Mouse (Mus musculus): ENCODE data around the gene Plekhg5. TPM values are rescaled to one million over a fixed set of nuclear protein-coding genes. Genes with fewer than 3 reads are reported as not detected.

Plekhg5 gene
- polyA plus RNA-seq, 1 experiment from 2014 or later, result 13.0 TPM

DNA sequence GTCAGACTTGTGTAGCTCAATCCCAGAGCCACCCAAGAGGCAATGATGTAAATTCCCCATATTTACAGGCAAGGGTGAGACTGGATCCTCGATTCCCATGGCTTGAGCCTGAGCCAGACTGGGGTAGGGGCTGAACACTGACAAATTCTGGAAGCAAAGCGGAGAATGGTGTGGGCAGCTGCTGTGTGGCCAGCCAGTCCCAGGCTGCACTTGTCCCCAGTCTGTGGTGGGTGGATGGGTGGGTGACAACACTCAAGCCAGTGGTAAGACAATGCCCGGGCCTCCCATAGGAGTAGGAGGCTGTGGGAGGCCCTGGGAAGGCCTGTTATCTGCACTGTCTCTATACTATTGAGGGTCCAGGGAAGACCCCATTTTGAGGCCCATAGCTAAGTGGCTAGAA is 3.1 kb upstream of the Plekhg5 start:
- in situ Hi-C loops (cut with MboI; ENCODE audit: low pct_unique_long_range_greater_than_20kb), result no loop called here
- ATAC-seq (no peak), DNase-seq (ENCODE audit: low read depth, low spot score) (no peak)
- ChIA-PET POLR2A (no interaction called here), CTCF (no interaction called here)
- no peaks in the 10 kb centered on the region for H3K27me3 ChIP-seq
- TF ChIP-seq CTCF (IDR thresholded peaks at IDR 0.05), result no peak

GRCm38 (mm10) chr4:152070494-152071396 is 1.6 kb upstream of the Plekhg5 start:
- H3K27me3 ChIP-seq, result no peaks in the 10 kb centered on the region
- DNase-seq (ENCODE audit: low read depth, low spot score) (no peak), ATAC-seq (no peak)
- TF ChIP-seq CTCF (IDR thresholded peaks at IDR 0.05), result no peak
- ChIA-PET CTCF (interaction anchor here (0.6 kb wide), 1 partner anchor 32 kb away, joined by 3 read pairs; no protein-coding TSS in a partner anchor), POLR2A (no interaction called here)
- in situ Hi-C loops (cut with MboI; ENCODE audit: low pct_unique_long_range_greater_than_20kb), result no loop called here

DNA sequence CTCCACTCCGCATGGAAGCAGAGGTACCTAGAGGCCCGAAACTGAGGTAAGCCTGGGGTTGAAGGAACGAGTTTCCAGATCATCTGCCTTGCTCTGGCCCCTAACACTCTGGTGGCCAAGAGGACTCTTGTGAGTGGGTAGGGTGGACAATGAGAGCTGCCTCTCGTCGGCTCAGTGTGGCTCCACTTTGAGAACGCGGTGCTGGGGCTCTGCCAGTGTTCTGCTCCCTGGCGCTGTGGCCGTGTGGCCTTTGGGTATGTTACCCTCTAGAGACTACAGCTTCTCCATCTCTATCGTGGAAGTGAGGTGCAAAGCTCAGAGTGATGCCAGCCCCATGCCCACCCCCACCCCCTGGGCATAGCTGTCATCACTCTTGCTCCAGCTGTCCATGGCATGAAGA is 357 bp downstream of the Plekhg5 start:
- TF ChIP-seq CTCF (IDR thresholded peaks at IDR 0.05), result no peak
- in situ Hi-C loops (cut with MboI; ENCODE audit: low pct_unique_long_range_greater_than_20kb), result no loop called here
- H3K27me3 ChIP-seq, result no peaks in the 10 kb centered on the region
- no peak for ATAC-seq
- ChIA-PET POLR2A (no interaction called here), CTCF (no interaction called here)
- no peak for DNase-seq (ENCODE audit: low read depth, low spot score)

DNA sequence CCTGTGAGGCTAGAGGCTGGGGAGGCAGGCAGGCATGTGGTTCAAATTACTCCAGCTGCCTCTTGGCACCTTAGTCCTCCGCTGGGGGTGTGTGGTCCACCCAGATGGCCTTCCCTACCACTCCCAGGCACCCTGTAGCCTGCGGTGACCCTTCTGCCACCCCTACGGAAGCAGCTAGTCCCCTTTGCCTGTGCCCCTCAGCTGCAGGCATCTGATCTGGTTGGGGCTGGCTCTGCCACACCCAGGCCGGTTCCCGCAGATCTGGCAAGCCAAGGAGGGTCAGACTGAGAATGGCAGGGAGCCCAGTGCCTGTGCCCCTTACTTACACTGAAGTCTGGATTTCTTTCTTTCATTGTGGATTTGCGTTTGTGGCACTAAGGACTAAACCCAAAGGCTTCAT is 1.4 kb downstream of the Plekhg5 start:
- in situ Hi-C loops (cut with MboI; ENCODE audit: low pct_unique_long_range_greater_than_20kb), result no loop called here
- CTCF ChIA-PET, result no interaction called here
- TF ChIP-seq CTCF (IDR thresholded peaks at IDR 0.05), result no peak
- ATAC-seq, result no peak
- H3K27me3 ChIP-seq, result no peaks in the 10 kb centered on the region
- DNase-seq (ENCODE audit: low read depth, low spot score), result no peak
- POLR2A ChIA-PET, result no interaction called here

DNA sequence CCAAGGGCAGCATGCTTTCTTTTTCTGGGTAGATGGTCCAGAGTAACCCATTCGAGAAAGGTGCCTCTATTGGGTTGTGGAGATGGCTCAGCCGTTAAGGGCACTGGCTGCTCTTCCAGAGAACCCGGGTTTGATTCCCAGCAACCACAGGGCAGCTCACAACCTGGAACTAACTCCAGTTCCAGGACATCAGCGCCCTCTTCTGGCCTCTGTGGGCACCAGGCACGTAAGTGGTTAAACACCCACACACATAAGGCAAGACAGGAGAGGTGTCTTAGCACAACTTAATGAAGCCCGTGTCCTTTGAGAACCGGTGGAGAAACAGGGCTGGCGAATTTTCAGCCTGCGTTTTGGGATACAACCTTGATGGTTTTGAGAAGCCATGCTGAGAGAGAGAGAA is 2.2 kb downstream of the Plekhg5 start:
- POLR2A ChIA-PET, result no interaction called here
- no peak for TF ChIP-seq CTCF (IDR thresholded peaks at IDR 0.05)
- in situ Hi-C loops (cut with MboI; ENCODE audit: low pct_unique_long_range_greater_than_20kb), result no loop called here
- DNase-seq (ENCODE audit: low read depth, low spot score) (no peak), ATAC-seq (no peak)
- H3K27me3 ChIP-seq, result no peaks in the 10 kb centered on the region
- CTCF ChIA-PET, result no interaction called here

- CTCF ChIA-PET, result no interaction called here
- DNase-seq (ENCODE audit: low read depth, low spot score), result no peak
- in situ Hi-C loops (cut with MboI; ENCODE audit: low pct_unique_long_range_greater_than_20kb), result no loop called here
These were observed 4.9 kb downstream of the Plekhg5 start for GRCm38 (mm10) chr4:152077191-152077590.

GRCm38 (mm10) chr4:152078105-152078530 is 5.8 kb downstream of the Plekhg5 start:
- no peak for DNase-seq (ENCODE audit: low read depth, low spot score)
- in situ Hi-C loops (cut with MboI; ENCODE audit: low pct_unique_long_range_greater_than_20kb), result no loop called here

More at GRCm38 (mm10) chr4:152077191-152077590, 4.9 kb downstream of the Plekhg5 start:
- no peak for ATAC-seq
- TF ChIP-seq CTCF (IDR thresholded peaks at IDR 0.05), result no peak
- H3K27me3 ChIP-seq, result no peaks in the 10 kb centered on the region
- POLR2A ChIA-PET, result no interaction called here

DNA sequence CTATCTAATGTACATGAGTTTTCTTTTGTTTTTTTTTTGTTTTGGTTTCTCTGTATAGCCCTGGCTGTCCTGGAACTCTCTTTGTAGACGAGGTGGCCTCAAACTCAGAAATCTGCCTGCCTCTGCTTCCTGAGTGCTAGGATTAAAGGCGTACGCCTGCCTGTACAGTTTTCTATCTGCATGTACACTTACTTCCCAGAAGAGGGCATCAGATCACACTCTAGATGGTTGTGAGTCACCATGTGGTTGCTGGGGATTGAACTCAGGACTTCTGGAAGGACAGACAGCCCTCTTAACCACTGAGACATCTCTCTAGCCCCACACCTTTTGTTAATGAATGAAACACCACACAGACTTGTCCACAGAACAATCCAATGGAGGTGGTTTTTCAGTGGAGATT is 7.0 kb downstream of the Plekhg5 start:
- DNase-seq (ENCODE audit: low read depth, low spot score) (no peak), ATAC-seq (no peak)
- CTCF ChIA-PET, result interaction anchor here (1.2 kb wide), 1 partner anchor 17 kb away, joined by 4 read pairs; no protein-coding TSS in a partner anchor
- TF ChIP-seq CTCF (IDR thresholded peaks at IDR 0.05), result no peak
- no peaks in the 10 kb centered on the region for H3K27me3 ChIP-seq
- POLR2A ChIA-PET, result no interaction called here
- in situ Hi-C loops (cut with MboI; ENCODE audit: low pct_unique_long_range_greater_than_20kb), result no loop called here

More at GRCm38 (mm10) chr4:152078105-152078530, 5.8 kb downstream of the Plekhg5 start:
- ChIA-PET CTCF (no interaction called here), POLR2A (interaction anchor here (0.7 kb wide), 1 partner anchor 31 kb away, joined by 3 read pairs; no protein-coding TSS in a partner anchor)
- no peak for ATAC-seq
- H3K27me3 ChIP-seq, result no peaks in the 10 kb centered on the region
- no peak for TF ChIP-seq CTCF (IDR thresholded peaks at IDR 0.05)

- ChIA-PET POLR2A (no interaction called here), CTCF (no interaction called here)
- no peaks in the 10 kb centered on the region for H3K27me3 ChIP-seq
- no peak for ATAC-seq
- no peak for DNase-seq (ENCODE audit: low read depth, low spot score)
- in situ Hi-C loops (cut with MboI; ENCODE audit: low pct_unique_long_range_greater_than_20kb), result no loop called here
- TF ChIP-seq CTCF (IDR thresholded peaks at IDR 0.05), result no peak
These were observed 7.6 kb downstream of the Plekhg5 start for GRCm38 (mm10) chr4:152079931-152080330.

DNA sequence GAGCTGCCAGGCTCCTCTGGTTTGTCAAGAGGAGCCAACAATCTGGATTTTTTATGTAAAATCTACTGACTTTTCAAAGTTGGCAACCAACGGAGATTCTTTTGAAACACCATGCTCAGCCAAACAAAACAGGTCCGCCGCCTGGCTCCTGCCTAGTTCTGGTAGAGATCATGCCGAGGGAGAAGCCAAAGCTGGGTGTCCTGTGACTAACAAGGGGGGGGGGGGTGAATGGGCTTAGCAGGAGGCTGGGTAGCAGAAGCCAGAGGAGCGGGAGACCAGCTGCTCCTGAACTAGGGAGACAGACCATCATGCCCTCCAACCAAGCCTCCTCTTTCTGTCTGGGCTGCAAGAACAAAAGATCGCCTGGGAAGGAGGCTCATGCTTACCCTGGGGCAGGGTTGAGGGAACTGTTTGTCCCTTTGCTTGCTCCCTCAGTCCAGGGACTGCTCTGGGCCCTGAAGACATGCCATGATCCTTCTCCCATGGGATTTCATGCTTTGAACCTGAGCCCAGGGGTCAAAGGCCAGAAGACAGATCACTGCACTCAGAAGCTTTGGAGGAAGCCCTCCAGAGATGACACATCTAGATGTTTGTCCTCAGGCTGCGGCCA is 11.4 kb downstream of the Plekhg5 start:
- H3K27me3 ChIP-seq, result no peaks in the 10 kb centered on the region
- POLR2A ChIA-PET, result no interaction called here
- peak; percentile 65 for DNase-seq (ENCODE audit: low read depth, low spot score)
- CTCF ChIA-PET, result no interaction called here
- in situ Hi-C loops (cut with MboI; ENCODE audit: low pct_unique_long_range_greater_than_20kb), result no loop called here
- TF ChIP-seq CTCF (IDR thresholded peaks at IDR 0.05), result no peak
- ATAC-seq, result peak; percentile 33

- TF ChIP-seq CTCF (IDR thresholded peaks at IDR 0.05), result no peak
- no peaks in the 10 kb centered on the region for H3K27me3 ChIP-seq
- ATAC-seq, result no peak
- ChIA-PET POLR2A (no interaction called here), CTCF (interaction anchor here (1.5 kb wide), 1 partner anchor 10 kb away, joined by 5 read pairs; no protein-coding TSS in a partner anchor)
- DNase-seq (ENCODE audit: low read depth, low spot score), result no peak
- in situ Hi-C loops (cut with MboI; ENCODE audit: low pct_unique_long_range_greater_than_20kb), result no loop called here
These were observed 12.3 kb downstream of the Plekhg5 start for GRCm38 (mm10) chr4:152084616-152085015.

Data from Patski (cell line).